Mouse (Mus musculus) gonadal fat pad, adult 2 months (tissue): ENCODE measurements at regions not wholly inside any gene's neighbourhood (a gene's known extent, or its start where the extent isn't known, plus 50 kb on each side); places are given as distances from the start of the nearest gene placed in this dataset.

ENCODE experiments used
- DNase-seq: peaks from one replicate; pipeline ENCODE4 v3.0.0-alpha.2; 2012; ENCODE audit warnings: low read depth

GRCm38 (mm10) chr17:84107946-84108686 is 79.6 kb downstream of the Zfp36l2 start:
- DNase-seq, result no peak

- no peak for DNase-seq
These were observed 80.2 kb downstream of the Zfp36l2 start for GRCm38 (mm10) chr17:84107497-84107896.

- DNase-seq, result no peak
These were observed 83.5 kb downstream of the Zfp36l2 start for GRCm38 (mm10) chr17:84104242-84104641.

GRCm38 (mm10) chr17:84103344-84103743 is 84.4 kb downstream of the Zfp36l2 start:
- DNase-seq, result no peak

GRCm38 (mm10) chr17:84101652-84102051 is 86.1 kb downstream of the Zfp36l2 start:
- no peak for DNase-seq

- DNase-seq, result no peak
These were observed 87.2 kb downstream of the Zfp36l2 start for GRCm38 (mm10) chr17:84100523-84100922.

GRCm38 (mm10) chr17:84099737-84100136 is 88.0 kb downstream of the Zfp36l2 start:
- no peak for DNase-seq

- DNase-seq, result no peak
These were observed 89.8 kb downstream of the Zfp36l2 start for GRCm38 (mm10) chr17:84097871-84098430.

GRCm38 (mm10) chr17:84097286-84097685 is 90.5 kb downstream of the Zfp36l2 start:
- no peak for DNase-seq

- no peak for DNase-seq
These were observed 91.1 kb downstream of the Zfp36l2 start for GRCm38 (mm10) chr17:84096345-84097260.

- no peak for DNase-seq
These were observed 91.9 kb downstream of the Zfp36l2 start for GRCm38 (mm10) chr17:84095829-84096228.

GRCm38 (mm10) chr17:84095089-84095488 is 92.7 kb downstream of the Zfp36l2 start:
- no peak for DNase-seq

- no peak for DNase-seq
These were observed 101.4 kb downstream of the Zfp36l2 start for GRCm38 (mm10) chr17:84086394-84086793.

GRCm38 (mm10) chr17:84085721-84086120 is 102.0 kb downstream of the Zfp36l2 start:
- no peak for DNase-seq

GRCm38 (mm10) chr17:84085232-84085631 is 102.5 kb downstream of the Zfp36l2 start:
- DNase-seq, result no peak

GRCm38 (mm10) chr17:84083307-84084263 is 104.2 kb downstream of the Zfp36l2 start:
- DNase-seq, result peak; percentile 100

- no peak for DNase-seq
These were observed 105.2 kb downstream of the Zfp36l2 start for GRCm38 (mm10) chr17:84082571-84082970.

- DNase-seq, result no peak
These were observed 105.9 kb downstream of the Zfp36l2 start for GRCm38 (mm10) chr17:84081751-84082352.

- no peak for DNase-seq
These were observed 112.4 kb downstream of the Zfp36l2 start for GRCm38 (mm10) chr17:84075081-84075938.
